Comparison of ENCODE assay signal across 15 mouse cellular contexts in genomic region chr17:34611050-34611449, GRCm38 (mm10).
"Had no signal": no experiment of that assay in that cellular context is flagged by ENCODE, and none has a peak within 500 bp of the region (broad histone marks: within the 10 kb centered on the region; RNA-seq: fewer than 3 reads in every experiment).

No protein-coding gene starts in this region.

- H3K4me3 ChIP-seq: kidney, embryonic 15.5 days; liver, embryonic 13.5 days; midbrain, embryonic 12.5 days; myocyte had no signal

- H3K9ac ChIP-seq: kidney, embryonic 15.5 days; liver, embryonic 13.5 days; midbrain, embryonic 12.5 days had no signal

- DNase-seq: kidney, adult 8-10 months; kidney, postnatal 14 days; kidney, postnatal 4 days; left cerebral cortex, postnatal 4 days; liver, embryonic 13.5 days; lung, adult 2 months; lung, postnatal 14 days; lung, postnatal 4 days; thymus, adult 2 months; thymus, postnatal 14 days; thymus, postnatal 4 days had no signal

- H3K27ac ChIP-seq: kidney, embryonic 15.5 days; liver, embryonic 13.5 days; midbrain, embryonic 12.5 days had no signal

- ATAC-seq: midbrain, embryonic 16.5 days had no signal

- H3K9me3 ChIP-seq: kidney, embryonic 15.5 days; liver, embryonic 13.5 days; midbrain, embryonic 12.5 days had no signal

- H3K27me3 ChIP-seq: kidney, embryonic 15.5 days; liver, embryonic 13.5 days; midbrain, embryonic 12.5 days had no signal

- H3K4me2 ChIP-seq: kidney, embryonic 15.5 days; liver, embryonic 13.5 days; midbrain, embryonic 12.5 days had no signal
